Mouse (Mus musculus): Measurements from ENCODE around the gene Zap70.

Gene Zap70

DNA sequence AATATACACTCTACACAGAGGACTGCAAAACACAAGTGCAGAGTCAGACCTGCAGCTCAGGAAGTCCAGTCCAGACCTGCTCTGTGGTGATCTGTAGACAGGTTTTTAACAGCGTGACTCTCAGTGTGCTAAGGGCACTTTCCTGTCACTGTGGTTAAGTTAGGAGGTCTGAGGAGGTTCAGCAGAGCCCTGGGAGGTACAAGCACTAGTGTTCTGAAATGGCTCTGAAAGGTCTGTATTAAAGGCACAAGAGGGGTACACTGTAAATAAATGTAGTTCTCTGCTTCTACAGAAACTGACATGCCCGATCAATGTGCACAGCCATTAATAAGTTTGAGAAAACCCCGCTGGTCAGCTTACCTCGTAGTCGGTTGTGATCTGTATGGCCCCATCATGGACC lies 62.8 kb downstream of the Zap70 start:
- in situ Hi-C loops (cut with MboI; ENCODE audit: low sequenced_read_pairs), result no loop called here

DNA sequence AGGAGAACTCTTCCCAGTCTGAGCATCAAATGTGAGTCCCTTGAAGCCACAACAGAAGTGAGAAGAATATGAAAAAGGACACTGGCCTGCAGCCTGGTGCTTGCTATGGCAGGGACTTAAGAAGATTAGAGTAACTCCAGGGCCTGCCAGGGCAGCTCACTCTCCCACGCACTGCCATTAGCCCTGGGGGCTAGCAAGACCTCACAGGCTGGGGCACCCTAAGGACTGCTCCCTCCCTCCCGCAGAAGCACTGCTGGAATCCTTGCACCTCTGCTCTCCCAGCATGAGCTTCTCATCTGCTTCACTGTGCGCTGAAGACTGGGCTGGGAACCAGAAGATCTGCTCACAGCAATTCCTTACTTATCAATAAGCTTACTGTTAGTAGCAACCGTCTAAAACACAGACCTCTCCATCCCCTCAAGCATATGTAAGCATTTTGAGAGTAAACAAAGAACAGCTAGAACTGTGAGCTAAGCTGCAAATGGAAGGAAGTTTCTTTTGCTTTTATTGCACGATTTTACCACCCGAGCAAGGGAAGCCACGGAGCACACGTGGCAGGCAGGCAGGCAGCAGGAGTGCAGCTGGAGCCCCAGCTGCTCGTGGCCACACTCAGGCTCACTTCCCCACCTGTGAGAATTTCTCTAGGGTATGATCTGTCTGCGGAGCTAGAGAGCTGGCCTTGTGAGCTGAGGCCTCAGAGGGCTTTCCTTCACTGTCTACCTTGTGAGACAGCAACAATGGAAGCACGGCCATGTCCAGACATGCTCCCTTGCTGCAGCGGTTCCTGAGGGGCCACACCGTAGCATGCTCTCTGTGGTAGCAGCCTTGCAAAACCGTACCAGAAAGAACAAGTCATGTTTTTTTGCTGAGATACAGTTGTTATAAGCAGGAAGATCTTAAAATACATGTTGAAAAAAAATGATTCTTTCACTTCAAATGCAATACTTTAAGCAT lies 69.6 kb downstream of the Zap70 start:
- in situ Hi-C loops (cut with MboI; ENCODE audit: low sequenced_read_pairs), result no loop called here

Measured in CH12F3 (cell line).